Comparison of ENCODE assay signal across 8 mouse cellular contexts in the genomic region with DNA sequence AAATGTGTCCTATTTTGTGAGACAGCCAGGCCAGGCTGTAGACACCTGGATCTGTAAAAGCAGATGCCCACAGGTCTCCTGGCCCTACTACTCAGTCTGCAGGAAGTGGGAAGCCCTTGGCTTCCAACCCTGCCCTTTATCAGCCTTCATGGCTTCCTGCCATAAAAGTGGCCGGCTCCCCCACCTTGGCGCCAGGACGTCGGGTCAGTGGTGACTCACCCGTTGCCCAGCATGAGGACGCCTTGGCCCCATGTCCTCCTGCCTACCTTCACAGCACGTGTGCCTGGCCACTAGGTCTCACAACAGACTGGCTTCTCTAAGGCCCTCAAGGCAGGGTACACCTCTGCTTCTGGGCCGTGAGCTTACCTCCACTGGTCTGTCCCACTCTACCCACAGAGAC. TPM values are rescaled to one million over a fixed set of nuclear protein-coding genes. Genes with fewer than 3 reads are reported as not detected.
A peak's percentile ranks its signal among the peaks of the same experiment; 100 is the strongest.
DNase-seq lines count a peak whose midpoint lies in the region; ATAC-seq lines count a peak whose summit lies in the region.
"Had no signal": no experiment of that assay in that cellular context is flagged by ENCODE, and none has a peak within 500 bp of the region (broad histone marks: within the 10 kb centered on the region; RNA-seq: fewer than 3 reads in every experiment).

No protein-coding gene starts in this region.

- peaks cover 38% of the 10 kb centered on the region for H3K4me1 ChIP-seq in heart, embryonic 11.5 days (ENCODE audit: control insufficient read depth, insufficient read depth, low read length)

- peak overlapping the region; percentile 43; the same call in 1 of the 2 replicates for H3K27ac ChIP-seq in heart, embryonic 11.5 days (ENCODE audit: low read depth, low read length)
- H3K27ac ChIP-seq: limb, embryonic 12.5 days had no signal

- H3K4me2 ChIP-seq in heart, embryonic 11.5 days, result no peak overlapping the region
- H3K4me2 ChIP-seq: limb, embryonic 12.5 days had no signal

- H3K4me3 ChIP-seq in heart, embryonic 11.5 days (ENCODE audit: low read depth, low read length), result no peak overlapping the region
- H3K4me3 ChIP-seq: limb, embryonic 12.5 days had no signal

- DNase-seq in 416B (ENCODE audit: low read depth), result peak; percentile 86
- peak; percentile 49 for DNase-seq in NIH3T3 (ENCODE audit: low read depth)
- DNase-seq in kidney, postnatal 25 days, result peak; percentile 49 to 80
- DNase-seq in urinary bladder, postnatal 36 days (ENCODE audit: low spot score in 2 of 2), result peak; percentile 82 to 87
- DNase-seq in thymus, postnatal 10 days (ENCODE audit: low spot score in 2 of 2), result no peak

- no peaks in the 10 kb centered on the region for H3K9me3 ChIP-seq in heart, embryonic 11.5 days (replicated peaks; ENCODE audit: control insufficient read depth, low read length)
- H3K9me3 ChIP-seq: limb, embryonic 12.5 days had no signal

- peak; percentile 12; the same call in 1 of the 2 replicates for ATAC-seq in heart, embryonic 11.5 days (replicated peaks; ENCODE audit: insufficient number of reproducible peaks, low FRiP score, low TSS enrichment)
- ATAC-seq in erythroid progenitor cell, adult 5-6 weeks (replicated peaks; ENCODE audit: low FRiP score, poor library complexity, severe bottlenecking), result no peak

- 49% methylated on average over 8 of the region's 8 CpGs for WGBS in heart, embryonic 11.5 days (ENCODE audit: insufficient replicate concordance)

- H3K27me3 ChIP-seq in heart, embryonic 11.5 days (ENCODE audit: control insufficient read depth, insufficient read depth, low read length), result peaks cover 3% of the 10 kb centered on the region; the same call in 1 of the 2 replicates
- H3K27me3 ChIP-seq: limb, embryonic 12.5 days had no signal

- H3K9ac ChIP-seq in heart, embryonic 11.5 days (ENCODE audit: low read depth, low read length), result no peak overlapping the region
- H3K9ac ChIP-seq: limb, embryonic 12.5 days had no signal

- no peaks in the 10 kb centered on the region for H3K36me3 ChIP-seq in heart, embryonic 11.5 days (ENCODE audit: control insufficient read depth, insufficient read depth, low read length)

RNA-seq across cellular contexts. Expression of gene Nudt14, which starts 10.5 kb away (rescaled TPM):
- 44.2 and 50.7 TPM in 2 replicates for polyA plus RNA-seq in heart, embryonic 11.5 days (2014; fragmentation: Nextera tagmentation; extraction: Ambion mirVana)
- total RNA-seq in erythroid progenitor cell, adult 5-6 weeks (2015; ENCODE audit: low replicate concordance), result 12.3 TPM in 1 of 2 replicates, not detected in the other
- total RNA-seq in erythroid progenitor cell, adult 5-6 weeks (2017; ENCODE audit: low replicate concordance), result 2.5 and 3.3 TPM in 2 replicates

RNA-seq across cellular contexts. Expression of gene Jag2, which starts 22.9 kb away (rescaled TPM):
- polyA plus RNA-seq in heart, embryonic 11.5 days (2014; fragmentation: Nextera tagmentation; extraction: Ambion mirVana), result 1.5 and 2.2 TPM in 2 replicates
- total RNA-seq in erythroid progenitor cell, adult 5-6 weeks (2015; ENCODE audit: low replicate concordance), result not detected in 2 replicates
- total RNA-seq in erythroid progenitor cell, adult 5-6 weeks (2017; ENCODE audit: low replicate concordance), result 0.26 TPM in 1 of 2 replicates, not detected in the other

RNA-seq across cellular contexts. Expression of gene Btbd6, which starts 23.8 kb away (rescaled TPM):
- 18.9 and 22.5 TPM in 2 replicates for polyA plus RNA-seq in heart, embryonic 11.5 days (2014; fragmentation: Nextera tagmentation; extraction: Ambion mirVana)
- 0.84 and 3.2 TPM in 2 replicates for total RNA-seq in erythroid progenitor cell, adult 5-6 weeks (2015; ENCODE audit: low replicate concordance)
- total RNA-seq in erythroid progenitor cell, adult 5-6 weeks (2017; ENCODE audit: low replicate concordance), result 0.68 and 1.0 TPM in 2 replicates

RNA-seq across cellular contexts. Expression of gene Brf1, which starts 48.1 kb away (rescaled TPM):
- 33.7 and 39.5 TPM in 2 replicates for polyA plus RNA-seq in heart, embryonic 11.5 days (2014; fragmentation: Nextera tagmentation; extraction: Ambion mirVana)
- total RNA-seq in erythroid progenitor cell, adult 5-6 weeks (2015; ENCODE audit: low replicate concordance), result 55.1 and 57.4 TPM in 2 replicates
- total RNA-seq in erythroid progenitor cell, adult 5-6 weeks (2017; ENCODE audit: low replicate concordance), result 172 and 200 TPM in 2 replicates

Comparison
In these comparisons a context has a peak if more than half of its experiments do, and no peak if none do; other contexts are left out.
1. DNase-seq: peak in 416B (single experiment), NIH3T3 (single experiment), kidney, postnatal 25 days (2 of 2) and urinary bladder, postnatal 36 days (2 of 2); none in thymus, postnatal 10 days (0 of 2).